Mouse (Mus musculus) E14TG2a.4 (cell line): ENCODE measurements around the gene Itpr2.

Source experiments
- CTCF ChIP-seq: conservative IDR thresholded peaks from 2 replicates; pipeline ENCODE4 v1.5.1; 2014; ENCODE audit warnings: low read length
- NANOG ChIP-seq: IDR thresholded peaks from 2 replicates; pipeline ENCODE4 v1.6.1; 2014; ENCODE audit warnings: borderline replicate concordance, low read length, mixed read lengths
- POU5F1 ChIP-seq: IDR thresholded peaks from 2 replicates; pipeline ENCODE4 v1.6.1; 2014; ENCODE audit warnings: low read length, borderline replicate concordance

DNA sequence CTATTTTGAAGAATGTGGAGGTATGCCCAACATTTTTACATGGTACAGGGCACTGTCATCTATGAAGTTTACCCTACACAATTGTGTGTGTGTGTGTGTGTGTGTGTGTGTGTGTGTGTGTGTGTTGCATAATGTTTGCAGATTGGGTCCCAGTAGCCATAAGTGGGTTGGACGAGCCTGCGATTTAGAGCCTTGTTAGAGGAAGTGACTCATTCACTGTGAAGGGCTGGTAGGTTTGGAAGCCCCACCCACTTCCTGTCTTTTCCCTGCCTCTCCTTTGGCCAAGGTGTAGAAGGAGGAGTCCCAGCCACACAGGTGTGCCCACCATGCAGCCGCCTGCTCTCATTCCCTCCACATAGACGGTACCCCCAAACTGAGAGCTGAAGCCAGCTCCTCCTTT, 188.6 kb downstream of the Itpr2 start:
- TF ChIP-seq CTCF (no peak), NANOG (no peak), POU5F1 (no peak)
